Mouse (Mus musculus) erythroblast, embryonic 14.5 days (primary cell): ENCODE data around the gene Inpp5a.

ENCODE experiments used
- GATA1 ChIP-seq: IDR thresholded peaks from 2 replicates; pipeline ENCODE4 v1.6.1; 2012; ENCODE audit warnings: low read length, inconsistent platforms, mixed read lengths
- TAL1 ChIP-seq: IDR thresholded peaks from 3 replicates; pipeline ENCODE4 v1.6.1; 2012; ENCODE audit warnings: low read length, inconsistent platforms, mixed read lengths

DNA sequence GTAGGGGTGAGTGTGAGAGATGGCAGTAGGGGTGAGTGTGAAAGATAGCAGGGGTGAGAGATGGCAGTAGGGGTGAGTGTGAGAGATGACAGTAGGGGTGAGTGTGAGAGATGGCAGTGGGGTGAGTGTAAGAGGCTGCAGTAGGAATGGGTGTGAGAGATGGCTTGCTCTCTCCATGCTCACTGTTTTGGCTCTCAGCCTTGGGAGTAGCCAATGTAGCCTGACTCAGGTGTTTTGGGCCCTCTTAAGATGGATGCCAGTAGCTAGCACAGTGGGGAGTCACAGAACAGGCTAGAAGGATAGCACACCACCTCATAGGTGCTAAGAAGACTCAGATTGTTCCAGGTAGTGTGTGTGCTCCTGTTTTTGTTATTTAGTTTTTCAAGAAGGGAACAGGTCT is 46.8 kb downstream of the Inpp5a start:
- TF ChIP-seq TAL1 (no peak), GATA1 (no peak)
